Mouse (Mus musculus) liver, adult 2 months (tissue): Measurements from ENCODE around the gene Ap3d1.

Experiments
- CTCF ChIP-seq: fragments of 200-500 bp; IDR thresholded peaks from 2 replicates; pipeline ENCODE4 v1.5.1; 2011; ENCODE audit warnings: low read depth, low read length, control low read depth
- POLR2A ChIP-seq: fragments of 200-500 bp; IDR thresholded peaks from 2 replicates; pipeline ENCODE4 v1.6.1; 2011; ENCODE audit warnings: low read length, control low read depth; ENCODE audit not compliant: insufficient read depth; ENCODE audit errors: extremely low read depth

DNA sequence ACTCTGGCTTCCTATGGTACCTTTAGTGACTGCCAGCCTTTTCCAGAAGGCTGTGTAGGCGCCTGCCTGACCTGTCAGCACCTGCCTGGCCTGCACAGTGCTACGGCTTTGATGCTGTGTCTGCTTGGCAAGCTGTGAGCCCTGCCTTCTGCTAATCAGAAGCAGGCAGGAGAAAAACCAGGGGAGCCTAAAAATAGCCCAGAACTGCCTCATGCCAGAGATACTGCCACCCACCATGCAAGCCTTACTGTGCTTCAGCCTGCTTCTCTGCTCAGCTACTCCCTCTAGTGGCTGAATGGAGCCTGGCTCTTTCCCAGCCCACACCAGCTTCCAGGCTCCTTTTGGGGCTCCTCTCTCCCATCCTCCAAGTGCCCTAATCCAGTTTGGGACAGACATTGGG is 32.5 kb upstream of the Ap3d1 start:
- TF ChIP-seq CTCF, result peak; percentile 91
- TF ChIP-seq POLR2A, result no peak
